Mouse (Mus musculus): ENCODE results near the gene Gm266.

- TF ChIP-seq CTCF (IDR thresholded peaks at IDR 0.05; ENCODE audit: low read depth, low read length) (no peak), EP300 (IDR thresholded peaks at IDR 0.05; ENCODE audit: insufficient read depth, low read depth, low read length) (no peak)
Observed at GRCm38 (mm10) chr12:111507962-111508361, 22.3 kb upstream of the Gm266 start.
